Mouse (Mus musculus): ENCODE measurements at regions not wholly inside any gene's neighbourhood (a gene's known extent, or its start where the extent isn't known, plus 50 kb on each side); places are given as distances from the start of the nearest gene placed in this dataset.

DNA sequence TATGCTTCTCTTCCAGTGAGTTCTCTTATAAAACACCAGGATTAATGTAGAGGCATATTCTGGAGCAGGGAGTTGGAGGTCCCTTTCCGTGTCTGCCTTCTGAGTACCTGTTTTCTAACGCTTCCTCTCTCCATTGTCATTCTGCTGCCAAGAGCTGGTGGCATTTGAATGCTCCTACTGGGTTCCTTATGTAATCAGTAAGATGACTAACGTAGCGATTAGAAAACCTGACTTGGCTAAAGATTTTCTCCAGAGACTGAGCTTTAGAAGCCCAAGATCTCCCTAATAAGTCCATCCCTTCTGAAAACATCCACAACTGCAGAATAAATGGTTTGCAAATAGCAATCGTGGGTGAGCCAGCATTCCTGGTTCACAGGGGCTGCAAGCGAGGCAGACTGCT lies 174.5 kb downstream of the Dhx15 start:
- WGBS (ENCODE audit: insufficient replicate concordance): 42% methylated on average over 6 of the region's 6 CpGs
- no peaks in the 10 kb centered on the region for H3K4me1 ChIP-seq (replicated peaks)
- DNase-seq: no peak
- no peak overlapping the region for H3K4me3 ChIP-seq (replicated peaks)
- no peak overlapping the region for H3K27ac ChIP-seq
- no peak for ATAC-seq (ENCODE audit: low read depth)
- no peaks in the 10 kb centered on the region for H3K27me3 ChIP-seq
- H3K4me2 ChIP-seq: no peak overlapping the region
- no peak overlapping the region for H3K9ac ChIP-seq
- no peaks in the 10 kb centered on the region for H3K9me3 ChIP-seq (replicated peaks)
- H3K36me3 ChIP-seq: no peaks in the 10 kb centered on the region

DNA sequence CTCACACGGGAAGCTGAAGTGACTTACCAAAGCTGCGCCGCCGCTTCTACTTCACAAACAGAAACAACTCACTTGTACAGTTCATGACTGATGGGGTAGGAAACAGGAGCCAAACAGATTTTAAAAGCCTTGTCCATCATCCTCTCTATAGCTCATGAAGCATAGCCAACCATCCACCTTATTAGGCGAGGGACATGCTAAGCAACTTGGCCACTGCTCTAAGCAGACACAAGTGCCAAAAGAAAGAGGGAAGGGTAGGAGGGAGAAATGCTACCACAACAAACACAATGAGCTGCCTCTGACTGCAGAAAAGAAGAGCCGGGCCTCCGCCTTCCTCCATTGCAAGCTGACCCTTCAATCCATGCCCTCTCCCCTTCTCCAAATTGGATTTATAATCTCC lies 179.9 kb downstream of the Dhx15 start:
- no peak overlapping the region for H3K27ac ChIP-seq

DNA sequence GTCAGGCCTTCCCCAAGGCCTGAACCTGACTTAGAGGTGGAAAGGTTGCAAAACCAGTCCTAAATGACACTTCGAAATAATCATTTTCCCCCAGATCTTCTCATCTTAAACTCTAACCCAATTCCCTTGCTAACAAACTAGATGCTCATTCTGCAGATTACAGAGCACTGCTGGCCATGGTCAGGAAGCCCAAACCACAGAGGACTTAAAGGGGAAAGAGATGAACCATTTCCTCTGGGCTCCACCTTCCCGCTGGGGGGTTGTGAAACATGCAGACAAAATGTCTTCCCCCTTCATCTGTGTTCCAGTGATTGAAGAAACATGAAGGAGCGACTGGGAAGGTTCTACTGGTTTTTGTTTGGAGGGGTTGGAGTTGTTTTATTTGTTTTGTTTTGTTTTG lies 181.4 kb downstream of the Dhx15 start:
- 16% methylated on average over 3 of the region's 3 CpGs for WGBS (ENCODE audit: insufficient replicate concordance)
- Histone ChIP-seq H3K36me3 (no peaks in the 10 kb centered on the region), H3K27ac (no peak overlapping the region), H3K27me3 (no peaks in the 10 kb centered on the region), H3K9ac (no peak overlapping the region), H3K4me2 (no peak overlapping the region), H3K9me3 (replicated peaks) (no peaks in the 10 kb centered on the region), H3K4me1 (replicated peaks) (no peaks in the 10 kb centered on the region; the same call in 1 of the 2 replicates), H3K4me3 (replicated peaks) (no peak overlapping the region)
- ATAC-seq (ENCODE audit: low read depth) (no peak), DNase-seq (no peak)

More for the DNA sequence above, 179.9 kb downstream of the Dhx15 start:
- Histone ChIP-seq H3K9me3 (replicated peaks) (no peaks in the 10 kb centered on the region), H3K27me3 (no peaks in the 10 kb centered on the region), H3K4me1 (replicated peaks) (no peaks in the 10 kb centered on the region; the same call in 1 of the 2 replicates), H3K9ac (no peak overlapping the region), H3K4me2 (no peak overlapping the region), H3K4me3 (replicated peaks) (no peak overlapping the region), H3K36me3 (no peaks in the 10 kb centered on the region)
- ATAC-seq (ENCODE audit: low read depth): no peak
- WGBS (ENCODE audit: insufficient replicate concordance): 73% methylated on average over 7 of the region's 7 CpGs
- no peak for DNase-seq

DNA sequence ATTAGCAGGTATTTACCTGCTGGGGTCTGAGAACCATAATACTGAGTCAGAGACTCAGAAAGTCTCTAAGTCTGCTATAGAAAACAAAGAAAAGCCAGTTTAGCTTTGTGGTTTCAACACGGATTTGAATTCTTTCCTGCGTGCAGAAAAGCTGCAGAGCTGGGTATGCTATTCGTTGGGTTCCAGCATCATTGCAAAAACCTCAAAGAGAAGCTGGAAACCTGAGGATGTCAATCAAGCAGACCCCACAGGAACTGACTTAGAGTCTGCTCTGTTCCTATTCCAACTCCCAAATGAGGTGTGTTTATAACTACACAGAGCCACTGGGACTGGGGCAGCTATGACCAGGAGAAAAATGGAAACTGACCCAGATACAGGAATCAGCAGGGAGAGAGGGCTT lies 183.5 kb downstream of the Dhx15 start:
- H3K27ac ChIP-seq: no peak overlapping the region
- H3K4me1 ChIP-seq (replicated peaks): no peaks in the 10 kb centered on the region; the same call in 1 of the 2 replicates
- WGBS (ENCODE audit: insufficient replicate concordance): 27% methylated on average over 3 of the region's 3 CpGs
- H3K4me2 ChIP-seq: no peak overlapping the region
- no peak overlapping the region for H3K9ac ChIP-seq
- H3K4me3 ChIP-seq (replicated peaks): no peak overlapping the region
- no peaks in the 10 kb centered on the region for H3K36me3 ChIP-seq
- H3K27me3 ChIP-seq: no peaks in the 10 kb centered on the region
- H3K9me3 ChIP-seq (replicated peaks): no peaks in the 10 kb centered on the region
- ATAC-seq (ENCODE audit: low read depth) (no peak), DNase-seq (no peak)

DNA sequence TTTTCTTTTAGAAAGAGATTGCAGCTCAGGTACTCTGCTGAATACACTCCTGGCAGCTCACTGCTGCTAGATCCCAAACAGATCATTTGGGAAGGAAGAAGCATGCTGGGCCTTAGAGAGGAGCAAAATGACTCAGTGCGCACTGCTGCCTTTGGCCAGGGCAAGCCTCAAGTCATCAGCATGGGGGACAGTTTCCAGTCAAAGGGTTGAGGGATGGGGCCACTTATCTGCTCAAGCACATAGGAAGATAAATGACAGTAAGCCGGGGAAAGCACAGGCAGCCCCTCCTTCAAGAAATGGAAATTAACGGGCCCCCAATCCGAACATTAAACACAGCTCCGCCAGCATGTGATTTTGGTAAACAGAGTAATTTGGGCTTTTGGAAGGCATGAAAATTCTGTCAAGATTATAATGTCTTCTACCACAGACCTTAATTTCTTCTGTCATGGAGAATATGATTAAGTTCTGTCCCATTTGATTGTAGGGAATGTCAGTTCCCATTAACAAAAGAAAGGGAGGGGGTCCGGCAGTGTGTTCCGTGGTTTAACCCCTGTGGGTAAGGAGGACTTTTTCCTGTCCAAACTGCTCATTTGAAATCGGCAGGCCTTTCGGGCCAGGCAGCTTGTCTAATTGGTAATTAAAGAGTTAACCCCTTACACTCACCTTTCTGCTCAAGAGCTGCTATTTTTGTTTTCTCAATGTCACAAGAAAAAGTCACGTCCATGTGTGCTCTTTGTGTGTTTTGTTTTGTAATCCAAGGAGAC lies 199.3 kb downstream of the Dhx15 start:
- no peak for DNase-seq
- WGBS (ENCODE audit: insufficient replicate concordance): 34% methylated on average over 10 of the region's 10 CpGs

DNA sequence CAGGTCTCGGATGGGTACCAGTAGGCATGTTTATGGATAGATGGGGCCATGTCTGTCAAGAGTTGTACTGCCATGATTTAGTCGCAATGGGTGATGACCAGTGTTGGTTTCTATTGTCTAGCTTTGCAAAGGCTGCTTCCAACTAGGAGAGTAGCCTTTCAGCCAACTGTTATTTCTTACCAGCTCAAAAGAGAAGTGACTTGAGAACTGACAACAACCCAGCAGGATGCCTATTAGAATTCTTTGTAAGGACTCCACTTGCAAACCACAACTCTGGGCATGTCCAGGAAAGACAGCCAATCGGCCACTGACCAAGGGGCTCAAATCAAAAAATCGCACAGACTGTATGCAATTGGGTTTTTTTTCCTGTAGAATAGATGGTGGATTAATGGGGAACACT lies 200.9 kb downstream of the Dhx15 start:
- peaks cover 4% of the 10 kb centered on the region; the same call in 1 of the 2 replicates for H3K27me3 ChIP-seq
- no peak overlapping the region for H3K4me3 ChIP-seq (replicated peaks)
- ATAC-seq (ENCODE audit: low read depth) (no peak), DNase-seq (no peak)
- WGBS (ENCODE audit: insufficient replicate concordance): 52% methylated on average over 4 of the region's 4 CpGs
- no peak overlapping the region for H3K9ac ChIP-seq
- no peaks in the 10 kb centered on the region for H3K4me1 ChIP-seq (replicated peaks)
- no peak overlapping the region for H3K27ac ChIP-seq
- H3K9me3 ChIP-seq (replicated peaks): no peaks in the 10 kb centered on the region
- no peaks in the 10 kb centered on the region for H3K36me3 ChIP-seq
- H3K4me2 ChIP-seq: no peak overlapping the region

More for the DNA sequence above, 199.3 kb downstream of the Dhx15 start:
- Histone ChIP-seq H3K36me3 (no peaks in the 10 kb centered on the region), H3K27ac (no peak overlapping the region), H3K27me3 (peaks cover 4% of the 10 kb centered on the region; the same call in 1 of the 2 replicates), H3K4me3 (replicated peaks) (no peak overlapping the region), H3K9ac (no peak overlapping the region), H3K4me2 (no peak overlapping the region), H3K4me1 (replicated peaks) (no peaks in the 10 kb centered on the region), H3K9me3 (replicated peaks) (no peaks in the 10 kb centered on the region)
- no peak for ATAC-seq (ENCODE audit: low read depth)

DNA sequence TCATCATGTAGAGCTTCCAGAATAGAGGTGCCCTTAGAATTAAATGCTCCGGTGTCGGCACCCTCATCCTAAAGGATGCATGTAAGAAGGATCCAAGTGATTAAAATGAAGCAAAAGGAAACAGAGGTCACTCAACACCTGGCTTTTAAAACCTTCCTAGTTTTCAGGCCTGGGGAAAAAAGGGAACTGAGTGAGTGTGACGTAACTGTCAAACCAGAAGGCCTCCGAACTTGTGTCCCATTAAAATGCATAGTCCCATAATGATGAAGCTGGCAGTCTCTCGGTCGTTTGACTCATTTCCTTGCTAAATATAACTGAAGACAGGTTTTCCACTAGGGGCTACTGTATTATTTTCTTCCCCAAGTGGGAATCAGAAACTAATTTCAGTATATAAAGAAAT lies 201.4 kb downstream of the Dhx15 start:
- WGBS (ENCODE audit: insufficient replicate concordance): 44% methylated on average over 6 of the region's 6 CpGs
- Histone ChIP-seq H3K4me2 (no peak overlapping the region), H3K9me3 (replicated peaks) (no peaks in the 10 kb centered on the region), H3K27me3 (peaks cover 4% of the 10 kb centered on the region; the same call in 1 of the 2 replicates), H3K4me1 (replicated peaks) (no peaks in the 10 kb centered on the region), H3K4me3 (replicated peaks) (no peak overlapping the region), H3K9ac (no peak overlapping the region), H3K36me3 (no peaks in the 10 kb centered on the region), H3K27ac (no peak overlapping the region)
- DNase-seq (no peak), ATAC-seq (ENCODE audit: low read depth) (no peak)

DNA sequence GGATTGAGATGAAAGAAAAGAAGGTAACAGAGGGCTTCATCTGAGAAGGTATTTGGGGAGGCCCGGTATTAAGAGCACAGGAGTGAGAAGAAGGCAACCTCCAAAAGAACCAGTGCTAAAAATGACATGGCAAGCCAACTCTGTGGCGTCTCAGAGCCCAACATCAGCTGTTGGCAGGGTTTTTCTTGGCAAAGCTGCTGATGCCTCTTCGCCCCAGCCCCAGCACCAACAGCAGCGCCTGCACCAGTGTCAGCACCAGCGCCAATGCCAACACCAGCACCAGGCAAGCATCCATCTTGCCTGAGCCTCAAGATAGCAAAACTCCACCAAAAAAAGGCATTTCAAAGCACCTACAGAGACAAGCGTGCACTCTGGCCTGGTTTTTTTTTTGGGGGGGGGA lies 205.3 kb downstream of the Dhx15 start:
- Histone ChIP-seq H3K27me3 (no peaks in the 10 kb centered on the region), H3K27ac (no peak overlapping the region), H3K9me3 (replicated peaks) (no peaks in the 10 kb centered on the region), H3K4me3 (replicated peaks) (no peak overlapping the region), H3K9ac (no peak overlapping the region), H3K36me3 (no peaks in the 10 kb centered on the region), H3K4me1 (replicated peaks) (no peaks in the 10 kb centered on the region), H3K4me2 (no peak overlapping the region)
- no peak for ATAC-seq (ENCODE audit: low read depth)
- WGBS (ENCODE audit: insufficient replicate concordance): 69% methylated on average over 6 of the region's 6 CpGs
- DNase-seq: no peak

DNA sequence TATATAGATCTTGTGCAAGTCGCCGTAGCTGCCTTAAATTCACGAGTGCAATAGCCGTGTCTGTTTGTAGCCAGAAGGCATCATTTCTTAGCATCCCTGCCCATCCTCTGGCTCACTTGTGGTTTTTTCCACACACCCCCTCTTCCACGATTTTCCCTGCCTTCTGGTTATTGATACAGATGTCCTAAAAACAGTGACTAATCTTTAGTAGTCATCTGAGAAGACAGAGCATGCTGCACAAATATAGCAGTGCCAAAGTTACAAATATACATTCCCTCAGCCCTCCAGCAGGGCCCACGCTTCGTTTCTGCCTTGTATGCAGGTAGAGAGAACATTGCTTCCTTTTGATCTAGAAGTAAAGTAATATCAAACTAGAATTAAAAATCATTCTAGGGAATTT lies 207.5 kb downstream of the Dhx15 start:
- ATAC-seq (ENCODE audit: low read depth): no peak

DNA sequence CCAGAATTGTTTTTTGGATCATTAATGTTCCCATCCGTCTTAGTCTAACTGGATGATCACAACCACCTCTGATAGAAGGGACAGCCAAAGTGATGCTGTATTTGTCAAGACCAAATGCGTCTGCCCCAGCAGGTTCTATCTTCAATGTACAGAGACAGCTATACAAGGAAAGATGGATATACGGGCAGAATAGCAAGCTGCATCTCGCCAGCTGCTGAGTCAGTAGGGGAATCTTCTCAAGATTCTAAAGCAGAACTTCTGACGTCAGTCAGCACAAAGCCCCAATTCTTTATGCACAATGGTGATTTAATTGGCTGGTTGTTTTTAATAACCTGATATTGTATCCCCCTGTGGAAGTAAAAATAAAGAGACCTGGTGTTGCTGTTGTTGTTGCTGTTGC lies 209.4 kb downstream of the Dhx15 start:
- Histone ChIP-seq H3K9me3 (replicated peaks) (no peaks in the 10 kb centered on the region), H3K4me2 (no peak overlapping the region), H3K27ac (no peak overlapping the region), H3K27me3 (no peaks in the 10 kb centered on the region), H3K36me3 (no peaks in the 10 kb centered on the region), H3K4me3 (replicated peaks) (no peak overlapping the region), H3K9ac (no peak overlapping the region), H3K4me1 (replicated peaks) (no peaks in the 10 kb centered on the region)
- ATAC-seq (ENCODE audit: low read depth) (no peak), DNase-seq (no peak)
- WGBS (ENCODE audit: insufficient replicate concordance): 59% methylated on average over 5 of the region's 5 CpGs

More for the DNA sequence above, 207.5 kb downstream of the Dhx15 start:
- Histone ChIP-seq H3K27me3 (no peaks in the 10 kb centered on the region), H3K9ac (no peak overlapping the region), H3K4me2 (no peak overlapping the region), H3K9me3 (replicated peaks) (no peaks in the 10 kb centered on the region), H3K4me1 (replicated peaks) (no peaks in the 10 kb centered on the region), H3K36me3 (no peaks in the 10 kb centered on the region), H3K27ac (no peak overlapping the region), H3K4me3 (replicated peaks) (no peak overlapping the region)
- no peak for DNase-seq
- WGBS (ENCODE audit: insufficient replicate concordance): 72% methylated on average over 7 of the region's 7 CpGs

DNA sequence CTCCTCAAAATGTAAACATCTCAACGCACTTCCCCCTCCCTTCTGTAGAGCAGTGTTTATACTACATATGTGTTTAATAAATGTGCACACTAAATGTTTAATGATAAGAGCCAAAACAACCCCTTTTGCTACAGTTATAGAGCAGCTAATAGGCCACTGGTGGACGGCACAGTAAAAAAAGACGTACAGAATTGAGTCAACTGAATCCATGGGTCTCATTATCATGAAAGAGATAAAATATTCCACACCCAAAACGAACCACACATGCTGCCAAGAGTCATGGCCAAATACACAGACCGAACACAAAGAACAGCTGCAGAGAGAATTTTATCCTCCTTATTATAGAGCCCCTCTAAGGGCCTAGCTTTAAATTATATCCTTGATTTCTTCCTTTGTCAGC lies 237.8 kb downstream of the Dhx15 start:
- Histone ChIP-seq H3K36me3 (no peaks in the 10 kb centered on the region), H3K27me3 (no peaks in the 10 kb centered on the region), H3K27ac (no peak overlapping the region), H3K4me1 (replicated peaks) (no peaks in the 10 kb centered on the region), H3K9ac (no peak overlapping the region), H3K4me3 (replicated peaks) (no peak overlapping the region), H3K9me3 (replicated peaks) (no peaks in the 10 kb centered on the region), H3K4me2 (no peak overlapping the region)
- 53% methylated on average over 5 of the region's 5 CpGs for WGBS (ENCODE audit: insufficient replicate concordance)
- DNase-seq (no peak), ATAC-seq (ENCODE audit: low read depth) (no peak)

DNA sequence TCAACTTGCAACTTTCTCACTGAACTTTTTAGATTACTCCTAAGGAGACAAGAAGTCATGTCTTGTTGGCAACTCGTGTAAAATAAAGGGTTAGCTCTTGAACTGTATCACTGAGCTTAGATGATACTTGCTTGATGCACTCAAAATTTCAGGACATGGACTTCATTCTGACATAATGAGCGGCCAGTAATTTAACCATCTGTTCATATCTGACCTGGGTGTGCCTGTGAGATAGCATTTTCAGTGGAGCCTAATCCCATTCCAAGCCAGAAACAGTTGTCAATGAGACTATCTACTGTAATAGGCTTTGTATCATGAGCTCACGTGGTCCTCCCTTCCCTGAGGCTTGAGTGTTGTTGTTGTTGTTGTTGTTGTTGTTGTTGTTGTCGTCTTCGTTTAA lies 240.3 kb downstream of the Dhx15 start:
- WGBS (ENCODE audit: insufficient replicate concordance): 55% methylated on average over 5 of the region's 5 CpGs
- Histone ChIP-seq H3K27me3 (no peaks in the 10 kb centered on the region), H3K4me2 (no peak overlapping the region), H3K9me3 (replicated peaks) (no peaks in the 10 kb centered on the region), H3K4me1 (replicated peaks) (no peaks in the 10 kb centered on the region), H3K9ac (no peak overlapping the region), H3K27ac (no peak overlapping the region), H3K36me3 (no peaks in the 10 kb centered on the region), H3K4me3 (replicated peaks) (no peak overlapping the region)
- ATAC-seq (ENCODE audit: low read depth) (no peak), DNase-seq (no peak)

Data from liver, embryonic 13.5 days (tissue).